Mouse (Mus musculus) bone marrow macrophage, adult 2 months (primary cell): ENCODE measurements around the gene Ubxn11. TPM values are rescaled to one million over a fixed set of nuclear protein-coding genes. Genes with fewer than 3 reads are reported as not detected.

ENCODE experiments used
- H3K27ac ChIP-seq: 2 replicates; pipeline ENCODE4 v1.5.1; 2012; ENCODE audit warnings: low read depth, low read length; ENCODE audit not compliant: insufficient read depth
- H3K4me1 ChIP-seq: 2 replicates; pipeline ENCODE4 v1.6.1; 2012; ENCODE audit warnings: low read length; ENCODE audit not compliant: control insufficient read depth, insufficient read depth
- H3K4me3 ChIP-seq: 2 replicates; pipeline ENCODE4 v1.5.1; 2012; ENCODE audit warnings: mild to moderate bottlenecking, low read length, moderate library complexity; ENCODE audit not compliant: insufficient read depth
- CTCF ChIP-seq: IDR thresholded peaks from 2 replicates; pipeline ENCODE4 v1.5.1; 2012; ENCODE audit warnings: low read depth, mild to moderate bottlenecking, low read length, moderate library complexity
- POLR2A ChIP-seq: IDR thresholded peaks from 2 replicates; pipeline ENCODE4 v1.6.1; 2012; ENCODE audit warnings: mild to moderate bottlenecking, low read depth, low read length, borderline replicate concordance
- polyA plus RNA-seq: library from polyadenylated mRNA; stranded (reverse); fragments of >200 nt; gene quantifications from 2 replicates; pipeline ENCODE4 v1.2.4, GENCODE M21; 2012; ENCODE audit not compliant: missing spikeins, insufficient read depth, insufficient read length

Ubxn11 gene
- polyA plus RNA-seq, 1 experiment = 5.8 TPM

DNA sequence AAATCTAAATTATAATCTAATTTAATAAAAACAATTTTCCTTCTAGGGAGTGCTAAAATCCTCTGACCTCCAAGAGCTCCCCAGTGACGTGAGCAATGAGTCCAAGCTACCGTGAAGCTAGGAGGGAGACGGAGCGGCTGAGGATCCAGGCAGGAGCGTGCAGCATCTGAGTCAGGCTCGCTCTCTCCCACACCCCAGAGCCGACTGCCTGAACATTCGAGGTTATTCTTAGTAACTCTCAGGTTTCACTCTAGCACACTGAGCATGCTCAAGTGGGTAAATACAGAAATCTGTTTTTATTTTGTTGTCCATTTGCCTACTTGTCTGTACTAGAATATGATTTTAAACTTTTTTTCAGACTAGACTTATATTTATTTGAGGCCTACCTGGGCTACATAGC is 54.4 kb downstream of the Ubxn11 start:
- H3K27ac ChIP-seq = no peak overlapping the region
- peaks cover 32% of the 10 kb centered on the region for H3K4me1 ChIP-seq
- no peak overlapping the region for H3K4me3 ChIP-seq
- TF ChIP-seq CTCF = no peak
- no peak for TF ChIP-seq POLR2A

DNA sequence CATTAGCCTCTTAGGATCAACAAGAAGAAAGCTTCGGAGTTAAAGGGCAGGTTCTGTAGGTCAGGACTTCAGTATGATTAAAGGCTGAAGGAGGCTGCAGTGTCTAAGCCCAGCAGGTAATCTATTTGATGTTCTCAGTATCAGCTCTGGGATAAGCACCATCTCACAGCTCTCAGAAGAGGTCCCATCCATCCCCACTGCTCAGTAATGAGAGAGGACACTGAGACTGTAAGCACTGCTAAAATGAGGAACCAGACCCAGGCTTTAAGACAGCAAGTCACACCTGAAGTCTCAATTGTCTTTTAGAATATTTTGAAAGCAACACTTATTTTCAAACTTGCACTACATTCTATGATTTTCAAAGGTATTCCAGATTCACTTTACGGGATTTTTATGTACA is 55.2 kb downstream of the Ubxn11 start:
- Histone ChIP-seq H3K4me3 (no peak overlapping the region), H3K4me1 (peaks cover 32% of the 10 kb centered on the region), H3K27ac (no peak overlapping the region)
- no peak for TF ChIP-seq POLR2A
- TF ChIP-seq CTCF = no peak

DNA sequence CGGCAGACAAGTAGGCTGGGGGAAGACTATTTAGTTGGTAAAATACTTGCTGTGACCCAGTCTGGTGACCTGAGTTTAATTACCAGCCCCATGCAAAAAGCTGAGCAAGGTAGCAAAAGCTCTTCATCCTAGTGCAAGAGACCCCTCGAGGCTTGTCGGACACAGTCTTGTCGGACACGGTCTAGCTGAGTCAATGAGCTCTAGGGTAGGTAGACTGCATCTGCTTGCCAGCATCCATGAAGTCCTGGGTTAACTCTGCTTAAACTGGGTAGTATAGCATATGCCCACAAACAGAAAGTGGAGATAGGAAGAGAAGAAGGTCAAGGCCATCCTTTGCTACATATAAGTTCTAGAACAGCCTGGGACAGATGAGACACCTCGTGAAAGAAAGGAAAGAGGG is 56.4 kb downstream of the Ubxn11 start:
- H3K4me1 ChIP-seq = peaks cover 32% of the 10 kb centered on the region
- H3K27ac ChIP-seq = peak overlapping the region; percentile 100
- TF ChIP-seq POLR2A (no peak), CTCF (no peak)
- no peak overlapping the region for H3K4me3 ChIP-seq

DNA sequence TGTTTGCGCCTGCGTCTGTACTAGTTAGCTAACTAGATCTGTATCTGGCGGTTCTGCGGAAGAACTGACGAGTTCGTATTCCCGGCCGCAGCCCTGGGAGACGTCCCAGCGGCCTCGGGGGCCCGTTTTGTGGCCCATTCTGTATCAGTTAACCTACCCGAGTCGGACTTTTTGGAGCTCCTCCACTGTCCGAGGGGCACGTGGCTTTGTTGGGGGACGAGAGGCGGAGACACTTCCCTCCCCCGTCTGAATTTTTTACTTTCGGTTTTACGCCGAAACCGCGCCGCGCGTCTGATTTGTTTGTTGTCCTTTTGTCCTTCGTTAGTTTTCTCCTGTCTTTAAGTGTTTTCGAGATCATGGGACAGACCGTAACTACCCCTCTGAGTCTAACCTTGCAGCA is 57.7 kb downstream of the Ubxn11 start:
- Histone ChIP-seq H3K27ac (peak overlapping the region; percentile 95), H3K4me1 (peaks cover 30% of the 10 kb centered on the region), H3K4me3 (peak overlapping the region; percentile 75)

DNA sequence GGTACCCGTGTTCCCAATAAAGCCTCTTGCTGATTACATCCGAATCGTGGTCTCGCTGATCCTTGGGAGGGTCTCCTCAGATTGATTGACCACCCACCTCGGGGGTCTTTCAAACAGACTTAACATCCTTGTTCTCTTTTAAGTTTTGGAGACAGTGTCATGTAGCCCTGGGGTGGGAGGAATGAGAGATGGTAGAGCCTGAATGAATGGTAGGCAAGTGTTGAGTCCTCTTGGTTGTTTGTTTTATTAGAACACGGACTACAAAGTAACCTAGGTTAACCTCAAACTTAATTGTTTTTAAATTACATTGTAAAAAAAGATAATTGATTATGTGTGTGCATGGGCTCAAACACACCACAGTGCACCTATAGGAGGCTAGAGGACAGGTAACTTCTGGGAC is 62.2 kb downstream of the Ubxn11 start:
- Histone ChIP-seq H3K27ac (peak overlapping the region; percentile 93), H3K4me3 (peak overlapping the region; percentile 51), H3K4me1 (peaks cover 4% of the 10 kb centered on the region)
- TF ChIP-seq CTCF (no peak), POLR2A (no peak)

GRCm38 (mm10) chr4:134165024-134165423 is 62.7 kb downstream of the Ubxn11 start:
- peaks cover 4% of the 10 kb centered on the region for H3K4me1 ChIP-seq
- peak overlapping the region; percentile 51 for H3K4me3 ChIP-seq
- no peak for TF ChIP-seq POLR2A
- no peak for TF ChIP-seq CTCF
- peak overlapping the region; percentile 93 for H3K27ac ChIP-seq

- Histone ChIP-seq H3K4me1 (peaks cover 4% of the 10 kb centered on the region), H3K27ac (peak overlapping the region; percentile 93), H3K4me3 (no peak overlapping the region)
- TF ChIP-seq CTCF (no peak), POLR2A (no peak)
These were observed 63.4 kb downstream of the Ubxn11 start for GRCm38 (mm10) chr4:134165548-134166465.

DNA sequence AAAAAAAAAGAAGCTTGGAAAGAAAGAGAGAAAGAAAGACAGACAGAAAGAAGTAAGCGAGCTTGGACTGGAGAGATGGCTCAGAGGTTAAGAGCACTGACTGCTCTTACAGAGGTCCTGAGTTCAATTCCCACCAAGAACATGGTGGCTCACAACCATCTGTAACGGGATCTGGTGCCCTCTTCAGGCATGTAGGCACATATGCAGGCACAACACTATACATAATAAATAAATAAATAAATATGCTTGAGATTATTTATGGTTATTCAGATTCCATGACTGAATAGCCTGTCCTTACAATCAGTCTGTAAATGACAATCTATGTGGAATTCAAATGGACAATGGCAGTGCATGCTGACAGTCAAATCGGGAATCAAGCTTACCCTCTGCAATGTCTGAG is 64.5 kb downstream of the Ubxn11 start:
- no peak overlapping the region for H3K4me3 ChIP-seq

DNA sequence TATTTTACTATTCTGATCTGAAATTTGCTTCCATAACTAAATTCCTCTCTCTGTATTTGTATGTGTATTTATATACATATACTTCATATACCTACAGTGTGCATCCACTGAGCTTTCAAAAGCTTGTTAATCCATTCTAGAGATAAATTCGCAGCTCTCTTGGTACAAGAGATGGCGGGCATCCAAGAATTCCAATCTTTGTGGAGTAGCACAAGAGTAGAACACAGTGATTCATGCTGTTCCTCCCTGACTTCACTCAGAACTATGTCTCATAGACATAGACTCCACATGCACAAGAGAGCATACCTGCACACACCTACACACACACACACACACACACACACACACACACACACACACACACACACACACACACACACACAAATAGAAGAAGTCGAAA is 70.0 kb downstream of the Ubxn11 start:
- 0 out of 2 replicates have a peak, but pooled peaks cover under 1% of the 10 kb centered on the region for H3K4me1 ChIP-seq
- H3K4me3 ChIP-seq = no peak overlapping the region
- H3K27ac ChIP-seq = no peak overlapping the region
- TF ChIP-seq POLR2A (no peak), CTCF (no peak)

More for the DNA sequence above, 64.5 kb downstream of the Ubxn11 start:
- TF ChIP-seq CTCF (no peak), POLR2A (no peak)
- H3K27ac ChIP-seq = no peak overlapping the region
- H3K4me1 ChIP-seq = peaks cover 4% of the 10 kb centered on the region

Other genes with a start within 250 kb of the Ubxn11 start
- gene Rps6ka1, start 214.8 kb upstream of the Ubxn11 start, polyA plus RNA-seq = 100 and 101 TPM in 2 replicates
- 222 and 234 TPM in 2 replicates for gene Hmgn2, start 133.9 kb upstream of the Ubxn11 start, polyA plus RNA-seq
- 36.6 and 38.7 TPM in 2 replicates for gene Dhdds, start 101.7 kb upstream of the Ubxn11 start, polyA plus RNA-seq
- 0.23 TPM in 1 of 2 replicates, not detected in the other for gene Lin28a, start 83.7 kb upstream of the Ubxn11 start, polyA plus RNA-seq
- not detected in 2 replicates for gene Zfp683, start 48.7 kb upstream of the Ubxn11 start, polyA plus RNA-seq
- 0.71 and 2.7 TPM in 2 replicates for gene Crybg2, start 41.8 kb upstream of the Ubxn11 start, polyA plus RNA-seq
- 1,130 and 1,142 TPM in 2 replicates for gene Cd52, start 7.5 kb upstream of the Ubxn11 start, polyA plus RNA-seq
- 1,334 and 1,359 TPM in 2 replicates for gene Sh3bgrl3, start 26.2 kb downstream of the Ubxn11 start, polyA plus RNA-seq
- 12.5 and 13.9 TPM in 2 replicates for gene Cep85, start 84.5 kb downstream of the Ubxn11 start, polyA plus RNA-seq
- not detected in 2 replicates for gene Gm7534, start 100.4 kb downstream of the Ubxn11 start, polyA plus RNA-seq
- not detected in 2 replicates for gene Catsper4, start 124.8 kb downstream of the Ubxn11 start, polyA plus RNA-seq
- not detected in 2 replicates for gene Cnksr1, start 135.8 kb downstream of the Ubxn11 start, polyA plus RNA-seq
- gene E130218I03Rik, start 141.1 kb downstream of the Ubxn11 start, polyA plus RNA-seq = not detected in 2 replicates
- gene Zfp593, start 143.0 kb downstream of the Ubxn11 start, polyA plus RNA-seq = 3.9 and 5.3 TPM in 2 replicates
- not detected in 2 replicates for gene Gm30191, start 144.4 kb downstream of the Ubxn11 start, polyA plus RNA-seq
- gene Grrp1, start 151.5 kb downstream of the Ubxn11 start, polyA plus RNA-seq = not detected in 2 replicates
- 12.2 and 15.2 TPM in 2 replicates for gene Pdik1l, start 185.3 kb downstream of the Ubxn11 start, polyA plus RNA-seq
- gene Trim63, start 212.6 kb downstream of the Ubxn11 start, polyA plus RNA-seq = not detected in 2 replicates
- not detected in 2 replicates for gene Slc30a2, start 240.6 kb downstream of the Ubxn11 start, polyA plus RNA-seq